12 mouse cellular contexts compared by ENCODE assay signal in genomic region chr6:90680401-90680800, GRCm38 (mm10).
"Had no signal": no experiment of that assay in that cellular context is flagged by ENCODE, and none has a peak within 500 bp of the region (broad histone marks: within the 10 kb centered on the region; RNA-seq: fewer than 3 reads in every experiment).

No protein-coding gene starts in this region.

- H3K4me3 ChIP-seq: limb, embryonic 13.5 days; liver, embryonic 15.5 days; lung, embryonic 15.5 days; midbrain, embryonic 13.5 days; myocyte; neural tube, embryonic 15.5 days had no signal

- H3K4me1 ChIP-seq: midbrain, embryonic 13.5 days had no signal

- ATAC-seq: midbrain, embryonic 13.5 days had no signal

- H3K27ac ChIP-seq: limb, embryonic 13.5 days; liver, embryonic 15.5 days; midbrain, embryonic 13.5 days; neural tube, embryonic 15.5 days had no signal

- H3K9me3 ChIP-seq: limb, embryonic 13.5 days; liver, embryonic 15.5 days; lung, embryonic 15.5 days; midbrain, embryonic 13.5 days; neural tube, embryonic 15.5 days had no signal

- DNase-seq: kidney, adult 11 months; left cerebral cortex, postnatal 4 days; right cerebral cortex, adult 18-20 months; right cerebral cortex, postnatal 25 days; thymus, postnatal 36 days had no signal

- H3K27me3 ChIP-seq: limb, embryonic 13.5 days; liver, embryonic 15.5 days; lung, embryonic 15.5 days; midbrain, embryonic 13.5 days; neural tube, embryonic 15.5 days had no signal

- H3K9ac ChIP-seq: limb, embryonic 13.5 days; liver, embryonic 15.5 days; lung, embryonic 15.5 days; midbrain, embryonic 13.5 days; neural tube, embryonic 15.5 days had no signal

- H3K4me2 ChIP-seq: limb, embryonic 13.5 days; liver, embryonic 11.5 days; liver, embryonic 15.5 days; lung, embryonic 15.5 days; midbrain, embryonic 13.5 days; neural tube, embryonic 15.5 days had no signal
